Mouse (Mus musculus) gastrocnemius, postnatal 25 days (tissue): ENCODE data around the gene Fbxw2. TPM values are rescaled to one million over a fixed set of nuclear protein-coding genes. Genes with fewer than 3 reads are reported as not detected.
"Not testable (repeated sequence)": the region's sequence is repeated elsewhere in the genome, so short reads cannot be mapped to it uniquely, and the experiment has no call there.

Experiments used
- DNase-seq: peaks from one replicate; pipeline ENCODE4 v3.0.0; 2022
- total RNA-seq, 2 experiments: library from RNA; stranded (reverse); gene quantifications; 1 replicate in 1 of 2; 2 replicates in 1 of 2; pipeline ENCODE4 v1.2.3; 2021

Gene Fbxw2
- total RNA-seq, 2 experiments from 2014 or later, result 44.7 TPM

DNA sequence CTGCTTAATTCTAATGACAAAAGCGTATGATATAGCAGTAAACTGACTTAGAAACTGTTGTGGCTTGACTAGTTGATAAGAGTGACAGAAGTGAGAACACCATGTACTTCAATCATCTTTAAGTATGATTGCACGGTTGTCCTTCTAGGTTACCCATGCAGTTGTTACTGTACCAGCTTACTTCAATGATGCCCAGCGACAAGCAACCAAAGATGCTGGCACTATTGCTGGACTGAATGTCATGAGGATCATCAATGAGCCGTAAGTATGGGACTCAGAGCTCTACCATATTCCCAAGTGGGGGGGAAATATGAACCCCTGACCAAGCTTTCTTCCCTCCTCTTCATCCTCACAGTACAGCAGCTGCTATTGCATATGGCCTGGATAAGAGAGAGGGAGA lies 52.4 kb downstream of the Fbxw2 start:
- DNase-seq, result no peak

DNA sequence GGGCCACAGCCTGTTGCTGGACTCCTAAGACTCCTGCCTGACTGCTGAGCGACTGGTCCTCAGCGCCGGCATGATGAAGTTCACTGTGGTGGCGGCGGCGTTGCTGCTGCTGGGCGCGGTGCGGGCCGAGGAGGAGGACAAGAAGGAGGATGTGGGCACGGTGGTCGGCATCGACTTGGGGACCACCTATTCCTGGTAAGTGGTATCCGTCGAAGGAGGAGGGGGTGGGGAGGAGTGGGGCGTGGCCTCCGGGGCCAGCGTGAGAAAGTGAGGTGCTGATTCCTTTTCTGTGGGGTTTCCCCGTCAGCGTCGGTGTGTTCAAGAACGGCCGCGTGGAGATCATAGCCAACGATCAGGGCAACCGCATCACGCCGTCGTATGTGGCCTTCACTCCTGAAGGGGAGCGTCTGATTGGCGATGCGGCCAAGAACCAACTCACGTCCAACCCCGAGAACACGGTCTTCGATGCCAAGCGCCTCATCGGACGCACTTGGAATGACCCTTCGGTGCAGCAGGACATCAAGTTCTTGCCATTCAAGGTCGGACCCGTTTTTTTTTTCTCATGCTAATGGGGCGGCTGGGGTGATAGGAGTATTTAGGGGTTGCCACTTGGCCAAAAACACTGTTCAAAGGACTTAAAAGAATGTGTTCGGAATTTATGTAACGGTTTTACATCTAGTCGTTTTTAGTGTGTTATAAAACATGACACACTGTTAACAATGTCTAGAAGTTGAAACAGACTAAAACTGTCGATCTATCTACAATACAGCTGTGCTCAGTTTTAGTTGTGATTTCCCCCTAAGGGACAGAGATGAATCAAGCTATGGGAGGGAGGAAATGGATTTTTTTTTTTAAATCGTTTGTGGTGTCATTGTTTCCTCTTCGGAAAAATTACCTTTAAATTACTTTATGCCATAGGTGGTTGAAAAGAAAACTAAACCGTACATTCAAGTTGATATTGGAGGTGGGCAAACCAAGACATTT lies 53.6 kb downstream of the Fbxw2 start:
- DNase-seq, result peak; percentile 46

DNA sequence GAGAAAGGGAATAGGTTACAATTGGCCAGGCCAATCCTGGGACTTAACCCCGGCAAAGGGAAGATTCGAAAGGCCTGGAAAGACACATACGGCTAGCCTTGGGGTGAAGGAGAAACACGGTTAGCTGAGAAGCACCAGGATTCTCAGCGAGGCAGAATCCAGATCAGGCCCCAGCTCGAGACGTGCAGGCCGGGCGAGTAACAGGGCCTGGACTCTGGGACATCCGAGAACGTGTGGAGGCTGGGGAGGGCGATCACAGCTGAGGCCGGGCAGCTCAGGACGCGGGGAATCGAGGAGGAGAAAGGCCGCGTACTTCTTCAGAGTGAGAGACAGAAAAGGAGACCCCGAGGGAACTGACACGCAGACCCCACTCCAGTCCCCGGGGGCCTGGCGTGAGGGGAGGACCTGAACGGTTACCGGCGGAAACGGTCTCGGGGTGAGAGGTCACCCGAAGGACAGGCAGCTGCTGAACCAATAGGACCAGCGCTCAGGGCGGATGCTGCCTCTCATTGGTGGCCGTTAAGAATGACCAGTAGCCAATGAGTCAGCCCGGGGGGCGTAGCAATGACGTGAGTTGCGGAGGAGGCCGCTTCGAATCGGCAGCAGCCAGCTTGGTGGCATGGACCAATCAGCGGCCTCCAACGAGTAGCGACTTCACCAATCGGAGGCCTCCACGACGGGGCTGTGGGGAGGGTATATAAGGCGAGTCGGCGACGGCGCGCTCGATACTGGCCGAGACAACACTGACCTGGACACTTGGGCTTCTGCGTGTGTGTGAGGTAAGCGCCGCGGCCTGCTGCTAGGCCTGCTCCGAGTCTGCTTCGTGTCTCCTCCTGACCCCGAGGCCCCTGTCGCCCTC lies 54.5 kb downstream of the Fbxw2 start, which contains the start of gene Hspa5:
Gene Hspa5, plus strand, starts transcription at position 603 of the 859 bp plus-strand sequence.
- peak; percentile 100 for DNase-seq

DNA sequence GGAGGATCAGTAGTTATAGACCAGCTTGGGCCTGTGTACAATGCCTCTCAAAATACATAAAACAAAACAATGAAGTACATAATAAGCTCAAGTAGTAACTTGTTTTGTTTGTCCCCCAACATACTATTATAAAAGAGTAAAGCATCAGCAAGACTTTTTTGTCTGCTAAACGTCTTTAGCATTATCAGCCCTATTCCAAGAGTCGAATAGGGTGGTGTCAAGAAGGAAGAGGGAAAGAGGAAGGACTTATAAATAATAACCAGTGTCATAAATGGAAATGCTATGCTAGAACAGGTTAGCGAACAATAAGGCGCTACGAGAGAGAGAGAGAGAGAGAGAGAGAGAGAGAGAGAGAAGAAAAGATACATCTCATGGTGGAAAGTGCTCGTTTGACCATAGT lies 55.2 kb downstream of the Fbxw2 start:
- DNase-seq, result no peak

DNA sequence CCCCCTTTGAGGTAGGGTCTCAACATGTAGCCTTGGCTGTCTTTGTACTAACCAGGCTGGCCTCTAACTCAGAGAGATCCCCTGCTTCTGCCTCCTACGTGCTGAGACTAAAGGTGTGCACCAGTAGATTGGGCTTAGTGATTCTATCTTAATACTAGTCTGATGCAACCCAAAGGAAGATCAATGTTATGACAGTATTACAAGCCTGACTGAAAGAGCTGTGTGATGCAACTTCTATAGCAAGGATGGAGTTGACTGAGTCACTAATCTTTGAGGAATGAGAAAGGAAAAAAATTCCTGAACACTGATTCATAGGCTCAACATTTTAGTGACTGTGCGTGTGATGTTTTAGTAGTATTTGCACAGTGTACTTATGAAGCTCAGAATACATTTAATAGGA lies 56.1 kb downstream of the Fbxw2 start:
- no peak for DNase-seq

DNA sequence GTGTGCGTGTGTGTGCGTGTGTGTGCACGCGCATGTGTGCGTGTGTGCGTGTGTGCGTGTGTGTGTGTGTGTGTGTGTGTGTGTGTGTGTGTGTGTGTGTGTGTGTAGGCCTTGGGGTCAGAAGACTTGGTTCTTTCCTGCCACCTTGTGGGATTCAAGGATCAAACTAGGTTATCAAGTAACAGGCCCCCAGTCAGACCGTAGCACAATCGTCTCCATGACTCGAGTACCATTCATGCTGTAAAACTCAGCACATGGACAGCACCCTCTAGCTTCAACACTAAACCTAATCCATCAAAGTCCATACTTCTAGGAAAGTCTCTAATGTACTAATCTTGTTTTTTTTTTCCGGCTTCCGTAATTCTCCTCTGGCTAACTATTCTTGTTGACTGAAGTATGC lies 61.3 kb downstream of the Fbxw2 start:
- no peak for DNase-seq

DNA sequence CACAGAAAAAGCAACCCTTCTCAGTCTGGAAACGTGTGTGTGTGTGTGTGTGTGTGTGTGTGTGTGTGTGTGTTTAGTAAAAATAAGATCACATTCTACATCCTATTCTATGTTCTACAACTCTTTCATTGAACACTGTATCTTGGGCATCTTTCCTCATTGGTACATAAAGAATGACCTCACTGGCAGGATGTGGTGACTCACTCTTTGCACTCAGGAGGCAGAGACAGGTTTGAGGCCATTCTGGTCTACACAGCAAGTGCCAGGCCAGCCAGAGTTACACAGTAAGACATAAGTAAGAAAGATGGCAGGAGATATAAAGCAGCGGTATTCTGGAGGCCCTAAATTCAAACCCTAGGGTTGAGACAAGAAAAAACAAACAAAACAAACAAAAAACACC lies 63.2 kb downstream of the Fbxw2 start:
- no peak for DNase-seq

DNA sequence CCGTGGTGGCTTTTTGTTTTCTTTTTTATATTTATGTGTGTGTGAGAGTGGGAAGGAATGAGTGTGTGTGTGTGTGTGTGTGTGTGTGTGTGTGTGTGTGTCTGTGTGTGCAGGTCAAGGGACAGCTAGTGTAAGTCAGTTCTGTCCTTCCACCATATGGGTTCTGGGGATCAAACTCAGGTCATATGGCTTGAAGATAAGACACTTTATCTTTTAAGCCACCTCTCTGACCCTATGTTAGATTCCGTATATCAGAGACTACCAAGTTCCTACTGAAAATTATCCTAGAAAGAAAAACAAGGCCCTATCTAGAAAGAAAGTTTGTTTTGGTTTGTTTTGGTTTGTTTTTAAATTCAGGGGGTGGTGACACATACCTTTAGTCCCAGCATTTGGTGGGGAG lies 63.9 kb downstream of the Fbxw2 start:
- no peak for DNase-seq

DNA sequence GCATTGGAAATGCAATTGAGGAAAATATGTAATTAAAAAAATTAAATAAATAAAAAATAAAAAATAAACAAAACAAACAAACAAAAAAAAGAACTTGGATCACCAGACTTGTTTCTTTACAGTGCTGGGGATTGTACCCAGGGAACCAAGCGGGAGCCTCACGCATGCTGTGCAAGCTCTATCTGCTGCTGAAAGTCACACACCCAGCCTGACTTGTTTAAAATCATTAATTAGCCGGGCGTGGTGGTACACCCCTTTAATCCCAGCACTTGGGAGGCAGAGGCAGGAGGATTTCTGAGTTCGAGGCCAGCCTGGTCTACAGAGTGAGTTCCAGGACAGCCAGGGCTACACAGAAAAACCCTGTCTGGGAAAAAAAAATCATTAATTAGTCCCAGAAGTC lies 64.8 kb downstream of the Fbxw2 start:
- DNase-seq, result not testable (repeated sequence)

DNA sequence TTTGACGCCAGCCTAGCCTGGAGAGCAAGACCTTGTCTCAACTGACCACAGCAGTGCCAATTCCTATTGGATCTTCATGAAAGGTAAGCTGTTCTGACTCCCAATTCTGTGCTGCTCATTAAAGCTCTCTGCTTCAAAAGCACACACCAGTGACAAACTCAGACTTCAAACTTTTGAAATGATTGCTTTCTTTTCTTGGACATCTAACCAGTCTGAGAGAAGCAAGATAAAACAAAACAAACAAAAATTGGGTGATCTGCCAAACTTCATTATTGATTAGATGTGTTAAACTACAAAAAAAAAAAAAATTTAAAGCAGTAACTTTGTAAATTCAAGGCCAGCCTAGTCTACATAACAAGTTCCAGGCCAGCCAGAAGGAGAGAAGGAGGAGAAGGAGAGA lies 68.8 kb downstream of the Fbxw2 start:
- DNase-seq, result no peak

DNA sequence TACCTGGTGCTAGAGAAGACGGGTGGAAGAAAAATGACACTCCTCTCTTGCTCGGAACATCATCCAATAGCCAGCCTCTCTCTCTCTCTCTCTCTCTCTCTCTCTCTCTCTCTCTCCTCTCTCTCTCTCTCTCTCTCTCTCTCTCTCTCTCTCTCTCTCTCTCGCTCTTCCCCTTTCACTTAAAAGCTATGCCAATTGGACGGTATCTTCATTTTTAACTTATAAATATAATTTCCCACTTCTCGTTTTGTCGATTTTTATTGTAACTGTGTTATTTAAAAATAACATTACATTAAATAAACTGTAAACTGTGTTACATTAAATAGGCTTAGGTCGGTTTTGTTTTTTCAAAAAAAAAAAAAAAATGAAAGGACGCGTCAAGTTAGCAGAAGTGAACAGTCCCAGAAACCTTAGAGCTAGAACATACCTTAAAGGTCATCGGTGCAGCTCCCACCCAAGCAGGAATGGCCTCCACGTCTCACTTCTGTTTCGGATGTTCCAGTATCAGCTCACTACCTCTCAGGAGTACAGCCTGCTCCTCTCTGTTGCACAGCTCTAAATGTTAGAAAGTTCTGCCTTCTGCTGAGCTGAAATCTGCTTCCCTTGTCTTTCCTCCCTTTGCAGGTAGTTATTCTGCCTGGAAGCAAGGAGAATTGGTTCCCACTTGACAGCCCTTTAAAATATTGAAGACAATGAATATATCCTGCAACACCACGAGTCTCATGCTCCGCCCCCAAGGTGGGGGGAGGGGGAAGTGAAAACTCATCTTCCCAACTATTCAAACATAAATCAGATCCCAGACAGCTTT lies 71.4 kb downstream of the Fbxw2 start, which contains the start of gene Gapvd1:
Gene Gapvd1, minus strand, starts transcription at position 682 of the 808 bp plus-strand sequence.
- DNase-seq, result no peak

Other genes starting within 250 kb of the Fbxw2 start
- gene Gapvd1, start 71.1 kb downstream of the Fbxw2 start, total RNA-seq, result 10 to 100 TPM; 29.8 to 32.5 TPM
- gene Hspa5, start 54.3 kb downstream of the Fbxw2 start, total RNA-seq, result 100 to 1,000 TPM; 189 to 222 TPM
- 1 to 10 TPM; 8.1 to 9.8 TPM for gene Rabepk, start 26.4 kb downstream of the Fbxw2 start, total RNA-seq
- under 1 TPM in 1 of 2 experiments, not detected in 1; 0.20 TPM for gene Gm34653, start 6.7 kb upstream of the Fbxw2 start, total RNA-seq
- under 1 TPM; 0.38 TPM for gene Cutal, start 48.1 kb upstream of the Fbxw2 start, total RNA-seq
- 10 to 100 TPM in 1 of 2 experiments, 1 to 10 TPM in 1; 8.2 to 13.3 TPM for gene Psmd5, start 48.7 kb upstream of the Fbxw2 start, total RNA-seq
- gene Phf19, start 87.7 kb upstream of the Fbxw2 start, total RNA-seq, result 1 to 10 TPM in 1 of 2 experiments, under 1 TPM in 1; 0.91 to 1.3 TPM
- gene Traf1, start 135.5 kb upstream of the Fbxw2 start, total RNA-seq, result 1 to 10 TPM in 1 of 2 experiments, under 1 TPM in 1; 0.46 to 1.3 TPM
- not detected for gene Hc, start 235.1 kb upstream of the Fbxw2 start, total RNA-seq